Mouse (Mus musculus) macrophage (primary cell): ENCODE data around the gene Olfr544. TPM values are rescaled to one million over a fixed set of nuclear protein-coding genes. Genes with fewer than 3 reads are reported as not detected.
"Not testable (repeated sequence)": the region's sequence is repeated elsewhere in the genome, so short reads cannot be mapped to it uniquely, and the experiment has no call there.

Source experiments
- H3K27ac ChIP-seq: fragments of 350-480 bp; formaldehyde crosslinking; 2 replicates; pipeline ENCODE4 v1.9.0; 2021
- H3K36me3 ChIP-seq: fragments of 350-480 bp; formaldehyde crosslinking; 2 replicates; pipeline ENCODE4 v1.9.0; 2021; ENCODE audit errors: inconsistent target
- H3K4me3 ChIP-seq: fragments of 350-480 bp; formaldehyde crosslinking; 2 replicates; pipeline ENCODE4 v1.9.0; 2021; ENCODE audit errors: inconsistent target
- H3K79me2 ChIP-seq: fragments of 350-480 bp; formaldehyde crosslinking; 2 replicates; pipeline ENCODE4 v1.9.0; 2021; ENCODE audit errors: inconsistent target
- WGBS: methylation state at CpG from one replicate; pipeline ENCODE4 v1.1.7; 2026; ENCODE audit warnings: inconsistent platforms; ENCODE audit not compliant: missing documents; 5-methylcytosine and 5-hydroxymethylcytosine counted together
- polyA plus RNA-seq: library from polyadenylated mRNA; stranded (reverse); fragments of 250-400 nt; gene quantifications from 3 replicates; pipeline ENCODE4 v1.2.4, GENCODE M21; 2018; ENCODE audit warnings: inconsistent platforms

The Olfr544 gene
- polyA plus RNA-seq, 1 experiment from 2014 or later = not detected

- Histone ChIP-seq H3K4me3 (no peak overlapping the region), H3K79me2 (no peaks in the 10 kb centered on the region), H3K36me3 (no peaks in the 10 kb centered on the region), H3K27ac (no peak overlapping the region)
- WGBS = 76% methylated on average over 1 of the region's 1 CpGs
Observed at GRCm38 (mm10) chr7:102486105-102486504, 2.0 kb downstream of the Olfr544 start.

GRCm38 (mm10) chr7:102484766-102485165 is 3.3 kb downstream of the Olfr544 start:
- not testable (repeated sequence) for H3K79me2 ChIP-seq, H3K27ac ChIP-seq, H3K4me3 ChIP-seq, H3K36me3 ChIP-seq
- 65% methylated on average over 4 of the region's 8 CpGs for WGBS

- H3K27ac ChIP-seq = no peak overlapping the region
- H3K79me2 ChIP-seq = no peaks in the 10 kb centered on the region
- no peak overlapping the region for H3K4me3 ChIP-seq
- 53% methylated on average over 2 of the region's 2 CpGs for WGBS
- no peaks in the 10 kb centered on the region for H3K36me3 ChIP-seq
Observed at GRCm38 (mm10) chr7:102483665-102484064, 4.4 kb downstream of the Olfr544 start.

GRCm38 (mm10) chr7:102481579-102481978 is 6.5 kb downstream of the Olfr544 start, which contains the start of gene Olfr543:
Gene Olfr543, minus strand, starts transcription at chr7:102481679.
- H3K4me3 ChIP-seq = no peak within 1 kb of the TSS
- no peak within 1 kb of the TSS for H3K27ac ChIP-seq
- no peaks in the 10 kb centered on the region for H3K79me2 ChIP-seq
- no peaks in the 10 kb centered on the region for H3K36me3 ChIP-seq
- 85% methylated on average over 4 of the region's 4 CpGs for WGBS

GRCm38 (mm10) chr7:102480821-102481220 is 7.3 kb downstream of the Olfr544 start:
- H3K27ac ChIP-seq = no peak overlapping the region
- WGBS = 84% methylated on average over 4 of the region's 4 CpGs

GRCm38 (mm10) chr7:102479368-102480078 is 8.6 kb downstream of the Olfr544 start:
- WGBS = 84% methylated on average over 5 of the region's 5 CpGs
- no peak overlapping the region for H3K27ac ChIP-seq

More at GRCm38 (mm10) chr7:102480821-102481220, 7.3 kb downstream of the Olfr544 start:
- Histone ChIP-seq H3K4me3 (no peak overlapping the region), H3K36me3 (no peaks in the 10 kb centered on the region), H3K79me2 (no peaks in the 10 kb centered on the region)

GRCm38 (mm10) chr7:102478926-102479325 is 9.2 kb downstream of the Olfr544 start:
- H3K79me2 ChIP-seq = no peaks in the 10 kb centered on the region
- 87% methylated on average over 3 of the region's 3 CpGs for WGBS
- no peak overlapping the region for H3K4me3 ChIP-seq
- no peaks in the 10 kb centered on the region for H3K36me3 ChIP-seq
- H3K27ac ChIP-seq = no peak overlapping the region

More at GRCm38 (mm10) chr7:102479368-102480078, 8.6 kb downstream of the Olfr544 start:
- no peaks in the 10 kb centered on the region for H3K36me3 ChIP-seq
- H3K79me2 ChIP-seq = no peaks in the 10 kb centered on the region
- H3K4me3 ChIP-seq = no peak overlapping the region

GRCm38 (mm10) chr7:102478425-102478824 is 9.7 kb downstream of the Olfr544 start:
- Histone ChIP-seq H3K4me3 (no peak overlapping the region), H3K27ac (no peak overlapping the region), H3K36me3 (no peaks in the 10 kb centered on the region), H3K79me2 (no peaks in the 10 kb centered on the region)
- 95% methylated on average over 4 of the region's 4 CpGs for WGBS

GRCm38 (mm10) chr7:102477377-102477776 is 10.7 kb downstream of the Olfr544 start:
- no peaks in the 10 kb centered on the region for H3K36me3 ChIP-seq
- H3K79me2 ChIP-seq = no peaks in the 10 kb centered on the region
- 98% methylated on average over 11 of the region's 11 CpGs for WGBS
- H3K4me3 ChIP-seq = no peak overlapping the region
- no peak overlapping the region for H3K27ac ChIP-seq

- WGBS = 98% methylated on average over 5 of the region's 5 CpGs
- H3K4me3 ChIP-seq = no peak overlapping the region
- H3K27ac ChIP-seq = no peak overlapping the region
- H3K79me2 ChIP-seq = no peaks in the 10 kb centered on the region
- H3K36me3 ChIP-seq = no peaks in the 10 kb centered on the region
Observed at GRCm38 (mm10) chr7:102476601-102477000, 11.5 kb downstream of the Olfr544 start.

- no peaks in the 10 kb centered on the region for H3K79me2 ChIP-seq
- WGBS = 84% methylated on average over 5 of the region's 5 CpGs
- H3K27ac ChIP-seq = no peak overlapping the region
- no peak overlapping the region for H3K4me3 ChIP-seq
- peaks cover 17% of the 10 kb centered on the region for H3K36me3 ChIP-seq
Observed at GRCm38 (mm10) chr7:102472675-102473074, 15.4 kb downstream of the Olfr544 start.

- H3K36me3 ChIP-seq = peaks cover 54% of the 10 kb centered on the region
- no peak overlapping the region for H3K27ac ChIP-seq
- H3K79me2 ChIP-seq = no peaks in the 10 kb centered on the region
- H3K4me3 ChIP-seq = no peak overlapping the region
- 88% methylated on average over 8 of the region's 8 CpGs for WGBS
Observed at GRCm38 (mm10) chr7:102467566-102467965, 20.5 kb downstream of the Olfr544 start.

GRCm38 (mm10) chr7:102458618-102459380 is 29.3 kb downstream of the Olfr544 start:
- 78% methylated on average over 5 of the region's 5 CpGs for WGBS
- Histone ChIP-seq H3K27ac (no peak overlapping the region), H3K79me2 (no peaks in the 10 kb centered on the region), H3K36me3 (peaks cover 43% of the 10 kb centered on the region), H3K4me3 (no peak overlapping the region)

GRCm38 (mm10) chr7:102446438-102446837 is 41.7 kb downstream of the Olfr544 start:
- peaks cover 28% of the 10 kb centered on the region for H3K36me3 ChIP-seq
- H3K79me2 ChIP-seq = peaks cover 38% of the 10 kb centered on the region
- no peak overlapping the region for H3K4me3 ChIP-seq
- 96% methylated on average over 9 of the region's 9 CpGs for WGBS
- H3K27ac ChIP-seq = no peak overlapping the region

GRCm38 (mm10) chr7:102444301-102444700 is 43.8 kb downstream of the Olfr544 start:
- WGBS = 97% methylated on average over 2 of the region's 2 CpGs
- H3K27ac ChIP-seq = no peak overlapping the region
- H3K79me2 ChIP-seq = peaks cover 38% of the 10 kb centered on the region
- H3K4me3 ChIP-seq = no peak overlapping the region
- H3K36me3 ChIP-seq = peaks cover 17% of the 10 kb centered on the region
